Mouse (Mus musculus): ENCODE measurements around the gene Knop1. TPM values are rescaled to one million over a fixed set of nuclear protein-coding genes. Genes with fewer than 3 reads are reported as not detected.
A peak's percentile ranks its signal among the peaks of the same experiment; 100 is the strongest.

The Knop1 gene
- total and polyA plus RNA-seq, 2 experiments from 2014 or later, result 41.5 to 75.0 TPM

- Histone ChIP-seq H3K9me3 (ENCODE audit: low read length) (no peaks in the 10 kb centered on the region), H3K27me3 (ENCODE audit: insufficient read depth, low read length) (no peaks in the 10 kb centered on the region), H3K4me3 (ENCODE audit: low read depth, low read length) (peak within 1 kb of the TSS; percentile 77), H3K4me2 (ENCODE audit: low read depth) (peak within 1 kb of the TSS; percentile 70), H3K4me1 (ENCODE audit: insufficient read depth) (peaks cover 12% of the 10 kb centered on the region), H3K36me3 (ENCODE audit: insufficient read depth) (peaks cover 22% of the 10 kb centered on the region), H3K9ac (peak within 1 kb of the TSS; percentile 71), H3K27ac (ENCODE audit: low read depth, low read length) (peak within 1 kb of the TSS; percentile 83)
- ATAC-seq (peak; percentile 99), DNase-seq (peak; percentile 95)
- WGBS, result under 1% methylated on average over 57 of the region's 57 CpGs
- TF ChIP-seq CTCF (IDR thresholded peaks at IDR 0.05; ENCODE audit: low read depth), result 0 out of 2 replicates have a peak, but pooled peaks have one; percentile 11
Measured at GRCm38 (mm10) chr7:118855171-118855876, 730 bp downstream of the Knop1 start, which contains the start of gene Iqck. Iqck (plus strand) TSS chr7:118855752.

GRCm38 (mm10) chr7:118854606-118855005 is 1.4 kb downstream of the Knop1 start:
- DNase-seq (no peak), ATAC-seq (no peak)
- 20% methylated on average over 3 of the region's 3 CpGs for WGBS
- H3K4me2 ChIP-seq (ENCODE audit: low read depth), result peak overlapping the region; percentile 70
- peaks cover 12% of the 10 kb centered on the region for H3K4me1 ChIP-seq (ENCODE audit: insufficient read depth)
- H3K9me3 ChIP-seq (ENCODE audit: low read length), result no peaks in the 10 kb centered on the region
- no peaks in the 10 kb centered on the region for H3K27me3 ChIP-seq (ENCODE audit: insufficient read depth, low read length)
- H3K4me3 ChIP-seq (ENCODE audit: low read depth, low read length), result peak overlapping the region; percentile 77
- no peak for TF ChIP-seq CTCF (IDR thresholded peaks at IDR 0.05; ENCODE audit: low read depth)
- H3K36me3 ChIP-seq (ENCODE audit: insufficient read depth), result peaks cover 29% of the 10 kb centered on the region
- H3K9ac ChIP-seq, result peak overlapping the region; percentile 71
- no peak overlapping the region for H3K27ac ChIP-seq (ENCODE audit: low read depth, low read length)

- no peaks in the 10 kb centered on the region for H3K9me3 ChIP-seq (ENCODE audit: low read length)
- 78% methylated on average over 4 of the region's 4 CpGs for WGBS
- no peak for ATAC-seq
- TF ChIP-seq CTCF (IDR thresholded peaks at IDR 0.05; ENCODE audit: low read depth), result no peak
- H3K4me2 ChIP-seq (ENCODE audit: low read depth), result no peak overlapping the region
- peaks cover 12% of the 10 kb centered on the region for H3K4me1 ChIP-seq (ENCODE audit: insufficient read depth)
- H3K27ac ChIP-seq (ENCODE audit: low read depth, low read length), result no peak overlapping the region
- no peaks in the 10 kb centered on the region for H3K27me3 ChIP-seq (ENCODE audit: insufficient read depth, low read length)
- H3K36me3 ChIP-seq (ENCODE audit: insufficient read depth), result peaks cover 44% of the 10 kb centered on the region
- DNase-seq, result no peak
- H3K9ac ChIP-seq, result no peak overlapping the region
- H3K4me3 ChIP-seq (ENCODE audit: low read depth, low read length), result no peak overlapping the region
Measured at GRCm38 (mm10) chr7:118852611-118853010, 3.4 kb downstream of the Knop1 start.

- no peak overlapping the region for H3K9ac ChIP-seq
- H3K36me3 ChIP-seq (ENCODE audit: insufficient read depth), result peaks cover 48% of the 10 kb centered on the region
- DNase-seq (no peak), ATAC-seq (no peak)
- H3K4me1 ChIP-seq (ENCODE audit: insufficient read depth), result peaks cover 12% of the 10 kb centered on the region
- H3K4me3 ChIP-seq (ENCODE audit: low read depth, low read length), result no peak overlapping the region
- no peak overlapping the region for H3K27ac ChIP-seq (ENCODE audit: low read depth, low read length)
- no peak overlapping the region for H3K4me2 ChIP-seq (ENCODE audit: low read depth)
- no peak for TF ChIP-seq CTCF (IDR thresholded peaks at IDR 0.05; ENCODE audit: low read depth)
- no peaks in the 10 kb centered on the region for H3K9me3 ChIP-seq (ENCODE audit: low read length)
- no peaks in the 10 kb centered on the region for H3K27me3 ChIP-seq (ENCODE audit: insufficient read depth, low read length)
- 91% methylated on average over 7 of the region's 7 CpGs for WGBS
Measured at GRCm38 (mm10) chr7:118851571-118851970, 4.5 kb downstream of the Knop1 start.

GRCm38 (mm10) chr7:118850676-118851290 is 5.3 kb downstream of the Knop1 start:
- H3K4me2 ChIP-seq (ENCODE audit: low read depth), result no peak overlapping the region
- ATAC-seq, result no peak
- no peak overlapping the region for H3K27ac ChIP-seq (ENCODE audit: low read depth, low read length)
- TF ChIP-seq CTCF (IDR thresholded peaks at IDR 0.05; ENCODE audit: low read depth), result no peak
- peaks cover 56% of the 10 kb centered on the region for H3K36me3 ChIP-seq (ENCODE audit: insufficient read depth)
- 55% methylated on average over 9 of the region's 9 CpGs for WGBS
- H3K9me3 ChIP-seq (ENCODE audit: low read length), result no peaks in the 10 kb centered on the region
- no peak overlapping the region for H3K4me3 ChIP-seq (ENCODE audit: low read depth, low read length)
- H3K4me1 ChIP-seq (ENCODE audit: insufficient read depth), result peaks cover 12% of the 10 kb centered on the region
- no peak overlapping the region for H3K9ac ChIP-seq
- H3K27me3 ChIP-seq (ENCODE audit: insufficient read depth, low read length), result no peaks in the 10 kb centered on the region
- DNase-seq, result no peak

GRCm38 (mm10) chr7:118849543-118850250 is 6.4 kb downstream of the Knop1 start:
- Histone ChIP-seq H3K4me3 (ENCODE audit: low read depth, low read length) (no peak overlapping the region), H3K9ac (no peak overlapping the region), H3K9me3 (ENCODE audit: low read length) (no peaks in the 10 kb centered on the region), H3K4me2 (ENCODE audit: low read depth) (no peak overlapping the region), H3K4me1 (ENCODE audit: insufficient read depth) (peaks cover 10% of the 10 kb centered on the region), H3K27me3 (ENCODE audit: insufficient read depth, low read length) (no peaks in the 10 kb centered on the region), H3K27ac (ENCODE audit: low read depth, low read length) (no peak overlapping the region), H3K36me3 (ENCODE audit: insufficient read depth) (peaks cover 67% of the 10 kb centered on the region)
- DNase-seq, result no peak
- 91% methylated on average over 5 of the region's 5 CpGs for WGBS
- TF ChIP-seq CTCF (IDR thresholded peaks at IDR 0.05; ENCODE audit: low read depth), result no peak
- ATAC-seq, result no peak
